Mouse (Mus musculus): ENCODE measurements around the gene Fbln1.

DNA sequence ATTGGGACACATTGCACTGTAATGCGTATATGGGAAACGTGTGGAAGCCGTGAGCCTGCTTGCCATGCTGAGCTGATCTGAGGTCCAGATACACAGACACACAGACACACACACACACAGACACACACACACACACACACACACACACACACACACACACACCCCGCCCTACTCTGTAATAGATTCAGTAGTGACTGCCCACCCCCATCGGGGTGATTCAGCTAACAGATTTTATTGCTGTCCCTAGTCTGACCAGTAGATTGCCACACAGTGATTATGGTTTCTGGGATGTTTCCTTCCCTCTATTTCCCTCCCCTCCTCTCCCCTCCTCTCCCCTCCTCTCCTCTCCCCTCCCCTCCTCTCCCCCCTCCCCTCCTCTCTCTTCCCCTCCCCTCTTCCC, 42.6 kb downstream of the Fbln1 start:
- TF ChIP-seq CTCF (conservative IDR thresholded peaks at IDR 0.05; ENCODE audit: low read length) (no peak), NANOG (IDR thresholded peaks at IDR 0.05; ENCODE audit: borderline replicate concordance, low read length) (no peak)

Data from E14TG2a.4 (cell line).